Mouse (Mus musculus) spleen, adult 2 months (tissue): Measurements from ENCODE around the gene Lyl1. TPM values are rescaled to one million over a fixed set of nuclear protein-coding genes. Genes with fewer than 3 reads are reported as not detected.
A peak's percentile ranks its signal among the peaks of the same experiment; 100 is the strongest.

Source experiments
- DNase-seq, 2 experiments: peaks; one replicate each; pipeline versions ENCODE4 v3.0.0 to v3.0.0-alpha.2; 2012 to 2021; ENCODE audit warnings: low spot score in 2 of 2, low read depth in 1 of 2
- H3K27ac ChIP-seq: fragments of 200-500 bp; 2 replicates; pipeline ENCODE4 v1.5.1; 2012; ENCODE audit warnings: low read length, inconsistent platforms; ENCODE audit not compliant: insufficient read depth
- H3K27me3 ChIP-seq: fragments of 200-500 bp; 2 replicates; pipeline ENCODE4 v1.6.1; 2012; ENCODE audit warnings: mild to moderate bottlenecking, moderate library complexity, low read length, inconsistent platforms; ENCODE audit not compliant: control insufficient read depth, insufficient read depth
- H3K36me3 ChIP-seq: fragments of 200-500 bp; 2 replicates; pipeline ENCODE4 v1.6.1; 2012; ENCODE audit warnings: mild to moderate bottlenecking, low read length, inconsistent platforms; ENCODE audit not compliant: control insufficient read depth, insufficient read depth
- H3K4me1 ChIP-seq: fragments of 200-500 bp; 2 replicates; pipeline ENCODE4 v1.6.1; 2011; ENCODE audit warnings: inconsistent platforms; ENCODE audit not compliant: control insufficient read depth, insufficient read depth, insufficient read length
- H3K4me3 ChIP-seq: fragments of 200-500 bp; 2 replicates; pipeline ENCODE4 v1.5.1; 2011; ENCODE audit warnings: mild to moderate bottlenecking, inconsistent platforms; ENCODE audit not compliant: insufficient read depth, insufficient read length; ENCODE audit errors: extremely low read depth
- CTCF ChIP-seq: fragments of 200-500 bp; IDR thresholded peaks from 2 replicates; pipeline ENCODE4 v1.5.1; 2011; ENCODE audit warnings: mild to moderate bottlenecking, inconsistent platforms; ENCODE audit not compliant: insufficient read depth, insufficient read length, insufficient replicate concordance; ENCODE audit errors: extremely low read depth
- POLR2A ChIP-seq: fragments of 200-500 bp; IDR thresholded peaks from 2 replicates; pipeline ENCODE4 v1.6.1; 2011; ENCODE audit warnings: low read depth, low read length, inconsistent platforms
- WGBS: fragments of 180-500 bp; shearing (Covaris S2); methylation state at CpG from one replicate; pipeline ENCODE4 v1.1.7; 2018; 5-methylcytosine and 5-hydroxymethylcytosine counted together
- polyA plus RNA-seq: library from polyadenylated mRNA; depleted of rRNA; stranded (reverse); fragments of >200 nt; gene quantifications from 2 replicates; pipeline ENCODE4 v1.2.3, GENCODE M21; 2012

Lyl1 gene
- polyA plus RNA-seq, 1 experiment, result 90.0 TPM

GRCm38 (mm10) chr8:84687705-84688100 lies 13.6 kb upstream of the Lyl1 start, which contains the start of gene Nacc1:
Gene Nacc1 (minus strand): TSS chr8:84687862.
- peak within 1 kb of the TSS; percentile 77 for H3K27ac ChIP-seq
- no peaks in the 10 kb centered on the region for H3K27me3 ChIP-seq
- DNase-seq, result peak in 1 of 2 experiments; percentile 90
- H3K4me1 ChIP-seq, result peaks cover 18% of the 10 kb centered on the region; the same call in 1 of the 2 replicates
- TF ChIP-seq POLR2A (no peak), CTCF (0 out of 2 replicates have a peak, but pooled peaks have one; percentile 20)
- peak within 1 kb of the TSS; percentile 96 for H3K4me3 ChIP-seq
- H3K36me3 ChIP-seq, result peaks cover 5% of the 10 kb centered on the region
- WGBS, result under 1% methylated on average over 33 of the region's 37 CpGs

- Histone ChIP-seq H3K27ac (no peak overlapping the region; the same call in 1 of the 2 replicates), H3K4me1 (peaks cover 18% of the 10 kb centered on the region; the same call in 1 of the 2 replicates)
- under 1% methylated on average over 47 of the region's 47 CpGs for WGBS
These were observed 12.0 kb upstream of the Lyl1 start for GRCm38 (mm10) chr8:84689091-84689915.

DNA sequence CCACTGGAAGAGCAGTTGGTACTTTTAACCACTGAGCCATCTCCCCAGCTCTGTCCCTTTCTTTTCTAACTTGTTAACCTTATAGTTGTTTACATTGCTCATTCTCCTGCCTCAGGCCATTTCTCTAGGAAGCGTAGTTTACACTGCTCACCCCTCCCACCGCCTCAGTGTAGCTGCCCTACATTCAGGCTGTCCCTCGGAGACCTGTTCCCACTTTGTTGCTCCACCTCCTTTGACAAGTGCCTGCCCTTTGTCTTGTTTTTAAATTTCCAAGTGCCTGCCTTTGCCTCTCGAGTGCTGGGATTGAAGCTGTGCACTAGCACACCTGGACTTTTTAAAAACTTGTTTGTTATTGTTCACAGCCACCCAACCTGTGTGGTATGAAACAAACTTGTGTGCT lies 7.9 kb upstream of the Lyl1 start:
- Histone ChIP-seq H3K36me3 (peaks cover 11% of the 10 kb centered on the region), H3K27ac (no peak overlapping the region), H3K4me3 (no peak overlapping the region), H3K4me1 (peaks cover 9% of the 10 kb centered on the region; the same call in 1 of the 2 replicates), H3K27me3 (no peaks in the 10 kb centered on the region)
- WGBS, result 83% methylated on average over 4 of the region's 4 CpGs
- TF ChIP-seq CTCF (no peak), POLR2A (no peak)
- no peak for DNase-seq

More at GRCm38 (mm10) chr8:84689091-84689915, 12.0 kb upstream of the Lyl1 start:
- TF ChIP-seq POLR2A (no peak; the same call in 1 of the 2 replicates), CTCF (no peak)
- peak overlapping the region; percentile 62 for H3K4me3 ChIP-seq
- peak; percentile 75 to 89 for DNase-seq
- peaks cover 8% of the 10 kb centered on the region for H3K36me3 ChIP-seq
- no peaks in the 10 kb centered on the region for H3K27me3 ChIP-seq

DNA sequence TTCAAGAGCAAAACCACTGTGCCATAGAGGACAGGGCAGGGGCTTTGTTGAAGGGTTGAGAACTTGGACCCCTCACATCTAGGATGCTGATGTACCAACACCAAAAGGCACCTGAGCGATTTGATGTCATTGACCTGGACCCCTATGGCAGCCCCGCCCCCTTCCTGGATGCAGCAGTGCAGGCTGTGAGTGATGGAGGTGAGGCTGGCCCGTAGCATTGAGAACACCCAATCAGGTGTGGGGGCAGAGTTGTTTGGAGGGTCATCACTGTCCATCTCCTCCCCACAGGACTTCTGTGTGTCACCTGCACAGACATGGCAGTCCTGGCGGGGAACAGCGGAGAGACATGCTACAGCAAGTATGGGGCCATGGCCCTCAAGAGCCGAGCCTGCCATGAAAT lies 6.1 kb upstream of the Lyl1 start:
- Histone ChIP-seq H3K27ac (no peak overlapping the region), H3K4me1 (peaks cover 10% of the 10 kb centered on the region; the same call in 1 of the 2 replicates), H3K4me3 (no peak overlapping the region), H3K27me3 (no peaks in the 10 kb centered on the region), H3K36me3 (peaks cover 11% of the 10 kb centered on the region)
- no peak for DNase-seq
- no peak for TF ChIP-seq CTCF
- WGBS, result 91% methylated on average over 6 of the region's 6 CpGs

DNA sequence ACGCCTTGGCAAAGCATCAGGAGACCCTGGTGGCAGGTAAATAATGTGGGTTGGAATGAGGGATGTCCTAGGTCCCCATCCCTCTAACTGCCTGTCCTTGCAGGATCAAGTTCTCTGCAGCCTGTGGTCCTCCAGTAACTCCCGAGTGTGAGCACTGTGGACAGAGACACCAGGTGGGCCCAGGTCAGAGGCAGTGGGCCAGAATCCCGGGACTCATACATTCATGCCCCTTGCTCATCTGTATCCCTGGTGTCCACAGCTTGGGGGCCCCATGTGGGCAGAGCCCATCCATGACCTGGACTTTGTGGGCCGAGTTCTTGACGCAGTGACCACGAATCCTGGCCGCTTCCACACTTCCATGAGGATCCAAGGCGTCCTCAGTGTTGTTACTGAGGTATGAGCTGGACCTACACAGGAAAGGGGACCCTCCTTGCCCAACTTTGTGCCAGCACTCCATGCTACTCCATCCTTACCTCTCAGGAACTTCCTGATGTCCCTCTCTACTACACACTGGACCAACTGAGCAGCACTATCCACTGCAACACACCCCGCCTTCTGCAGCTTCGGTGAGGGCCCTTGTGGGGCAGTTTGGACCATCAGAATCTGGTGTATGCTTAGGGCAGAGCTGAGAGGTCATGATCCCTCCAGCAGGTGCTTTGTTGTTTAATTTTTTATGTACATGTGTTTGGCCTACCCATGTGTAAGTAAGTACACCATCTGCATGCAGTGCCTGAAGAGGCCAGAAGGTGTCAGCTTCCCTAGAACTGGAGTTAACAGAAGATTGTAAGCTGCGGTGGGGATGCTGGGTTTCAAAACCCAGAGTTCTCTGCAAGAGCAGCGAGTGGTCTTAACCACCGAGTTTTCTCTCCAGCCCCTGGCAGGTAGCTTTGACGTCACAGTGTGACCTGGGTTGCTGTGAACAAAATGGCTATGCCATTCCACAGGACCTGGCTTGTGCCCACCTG lies 3.8 kb upstream of the Lyl1 start:
- Histone ChIP-seq H3K27ac (no peak overlapping the region), H3K4me1 (peaks cover 18% of the 10 kb centered on the region; the same call in 1 of the 2 replicates), H3K36me3 (peaks cover 7% of the 10 kb centered on the region), H3K4me3 (no peak overlapping the region), H3K27me3 (no peaks in the 10 kb centered on the region)
- peak; percentile 15; the same call in 1 of the 2 replicates for TF ChIP-seq CTCF
- no peak for TF ChIP-seq POLR2A
- peak in 1 of 2 experiments; percentile 50 for DNase-seq
- WGBS, result 79% methylated on average over 14 of the region's 14 CpGs

- Histone ChIP-seq H3K36me3 (peaks cover 6% of the 10 kb centered on the region), H3K27ac (no peak overlapping the region), H3K27me3 (no peaks in the 10 kb centered on the region), H3K4me1 (peaks cover 24% of the 10 kb centered on the region; the same call in 1 of the 2 replicates), H3K4me3 (no peak overlapping the region)
- TF ChIP-seq POLR2A (no peak), CTCF (no peak)
- 89% methylated on average over 5 of the region's 5 CpGs for WGBS
- no peak for DNase-seq
These were observed 3.0 kb upstream of the Lyl1 start for GRCm38 (mm10) chr8:84698288-84698687.

GRCm38 (mm10) chr8:84698929-84699401 lies 2.3 kb upstream of the Lyl1 start:
- WGBS, result 66% methylated on average over 9 of the region's 9 CpGs
- no peak for TF ChIP-seq POLR2A
- no peak for TF ChIP-seq CTCF

More at GRCm38 (mm10) chr8:84698929-84699401, 2.3 kb upstream of the Lyl1 start:
- Histone ChIP-seq H3K4me1 (peaks cover 29% of the 10 kb centered on the region), H3K4me3 (no peak overlapping the region), H3K36me3 (peaks cover 6% of the 10 kb centered on the region), H3K27ac (peak overlapping the region; percentile 83), H3K27me3 (no peaks in the 10 kb centered on the region)
- no peak for DNase-seq
